Mouse (Mus musculus) embryonic facial prominence, embryonic 14.5 days (tissue): ENCODE results near the gene Gltp. TPM values are rescaled to one million over a fixed set of nuclear protein-coding genes. Genes with fewer than 3 reads are reported as not detected.
A peak's percentile ranks its signal among the peaks of the same experiment; 100 is the strongest.

Source experiments
- ATAC-seq: fragments of 200-750 bp; cut with Nextera tagmentation; 2 replicates; pipeline ENCODE4 v1.8.0; 2017; ENCODE audit warnings: low read depth, moderate number of reproducible peaks, moderate TSS enrichment
- DNase-seq: peaks from one replicate; pipeline ENCODE4 v3.0.0-alpha.2; 2015; ENCODE audit warnings: low spot score
- H3K27ac ChIP-seq: fragments of 300-500 bp; sonication (generic); replicated peaks from 2 replicates; pipeline ENCODE4 v1.5.1; 2014; ENCODE audit warnings: low read depth, mild to moderate bottlenecking, low read length, moderate library complexity
- H3K27me3 ChIP-seq: fragments of 300-500 bp; sonication (generic); replicated peaks from 2 replicates; pipeline ENCODE4 v1.6.1; 2014; ENCODE audit warnings: low read length; ENCODE audit not compliant: control insufficient read depth, insufficient read depth
- H3K36me3 ChIP-seq: fragments of 300-500 bp; sonication (generic); 2 replicates; pipeline ENCODE4 v1.6.1; 2014; ENCODE audit warnings: low read length, mixed read lengths; ENCODE audit not compliant: control insufficient read depth, insufficient read depth
- H3K4me1 ChIP-seq: fragments of 300-500 bp; sonication (generic); 2 replicates; pipeline ENCODE4 v1.6.1; 2014; ENCODE audit warnings: antibody characterized with exemption, low read length; ENCODE audit not compliant: control insufficient read depth, insufficient read depth
- H3K4me2 ChIP-seq: fragments of 300-500 bp; sonication (generic); 2 replicates; pipeline ENCODE4 v1.6.1; 2014; ENCODE audit warnings: low read depth, mild to moderate bottlenecking, low read length, moderate library complexity, mixed read lengths
- H3K4me3 ChIP-seq: fragments of 300-500 bp; sonication (generic); 2 replicates; pipeline ENCODE4 v1.5.1; 2014; ENCODE audit warnings: low read depth, mild to moderate bottlenecking, low read length
- H3K9ac ChIP-seq: fragments of 300-500 bp; sonication (generic); 2 replicates; pipeline ENCODE4 v1.6.1; 2014; ENCODE audit warnings: low read depth, mild to moderate bottlenecking, low read length, moderate library complexity, mixed read lengths
- H3K9me3 ChIP-seq: fragments of 300-500 bp; sonication (generic); 2 replicates; pipeline ENCODE4 v1.6.1; 2016; ENCODE audit warnings: low read length; ENCODE audit not compliant: control insufficient read depth
- whole genome bisulfite sequencing: fragments of 180-500 bp; shearing (Covaris S2); extraction: QIAGEN DNeasy Blood & Tissue Kit; methylation state at CpG from one replicate; pipeline ENCODE4 v1.1.7; 2014; 5-methylcytosine and 5-hydroxymethylcytosine counted together
- polyA plus RNA-seq: library from polyadenylated mRNA; unstranded; fragments of >200 nt; fragmentation: Nextera tagmentation; extraction: Ambion mirVana; gene quantifications from 2 replicates; pipeline ENCODE4 v1.2.1, GENCODE M21; 2014

Gene Gltp
- polyA plus RNA-seq, 1 experiment from 2014 or later, result 123 TPM

- 88% methylated on average over 5 of the region's 5 CpGs for WGBS
- H3K27ac ChIP-seq, result no peak overlapping the region
- ATAC-seq, result no peak
These were observed 44.9 kb downstream of the Gltp start for GRCm38 (mm10) chr5:114645916-114646315.

GRCm38 (mm10) chr5:114644918-114645317, 45.9 kb downstream of the Gltp start:
- Histone ChIP-seq H3K27ac (no peak overlapping the region), H3K4me1 (peaks cover 27% of the 10 kb centered on the region), H3K36me3 (no peaks in the 10 kb centered on the region), H3K9ac (no peak overlapping the region), H3K27me3 (no peaks in the 10 kb centered on the region), H3K4me2 (no peak overlapping the region), H3K4me3 (no peak overlapping the region), H3K9me3 (no peaks in the 10 kb centered on the region)
- DNase-seq (peak; percentile 61), ATAC-seq (peak; percentile 42; the same call in 1 of the 2 replicates)
- 32% methylated on average over 5 of the region's 6 CpGs for WGBS

More at GRCm38 (mm10) chr5:114645916-114646315, 44.9 kb downstream of the Gltp start:
- no peaks in the 10 kb centered on the region for H3K27me3 ChIP-seq
- no peak overlapping the region for H3K4me2 ChIP-seq
- H3K9ac ChIP-seq, result no peak overlapping the region
- H3K4me1 ChIP-seq, result peaks cover 36% of the 10 kb centered on the region
- no peaks in the 10 kb centered on the region for H3K9me3 ChIP-seq
- no peaks in the 10 kb centered on the region for H3K36me3 ChIP-seq
- no peak for DNase-seq
- H3K4me3 ChIP-seq, result no peak overlapping the region

- Histone ChIP-seq H3K4me2 (no peak overlapping the region), H3K36me3 (no peaks in the 10 kb centered on the region), H3K9ac (no peak overlapping the region), H3K27ac (no peak overlapping the region), H3K4me3 (no peak overlapping the region), H3K4me1 (peaks cover 4% of the 10 kb centered on the region), H3K9me3 (no peaks in the 10 kb centered on the region), H3K27me3 (no peaks in the 10 kb centered on the region)
- WGBS, result 82% methylated on average over 10 of the region's 10 CpGs
- DNase-seq (no peak), ATAC-seq (no peak)
These were observed 50.0 kb downstream of the Gltp start for GRCm38 (mm10) chr5:114640809-114641208.

GRCm38 (mm10) chr5:114639645-114639957, 51.2 kb downstream of the Gltp start:
- WGBS, result 10% methylated on average over 7 of the region's 7 CpGs
- H3K27me3 ChIP-seq, result no peaks in the 10 kb centered on the region
- DNase-seq (no peak), ATAC-seq (peak; percentile 66)
- H3K9ac ChIP-seq, result no peak overlapping the region
- H3K4me2 ChIP-seq, result peak overlapping the region; percentile 39
- no peaks in the 10 kb centered on the region for H3K9me3 ChIP-seq
- H3K4me1 ChIP-seq, result peaks cover 4% of the 10 kb centered on the region; the same call in 1 of the 2 replicates
- H3K27ac ChIP-seq, result no peak overlapping the region
- H3K36me3 ChIP-seq, result no peaks in the 10 kb centered on the region
- H3K4me3 ChIP-seq, result no peak overlapping the region; the same call in 1 of the 2 replicates

GRCm38 (mm10) chr5:114638769-114639644, 51.8 kb downstream of the Gltp start:
- no peaks in the 10 kb centered on the region for H3K27me3 ChIP-seq
- whole genome bisulfite sequencing, result 14% methylated on average over 22 of the region's 22 CpGs
- H3K4me1 ChIP-seq, result peaks cover 4% of the 10 kb centered on the region; the same call in 1 of the 2 replicates
- H3K9ac ChIP-seq, result peak overlapping the region; percentile 5; the same call in 1 of the 2 replicates
- ATAC-seq, result peak; percentile 90
- peak overlapping the region; percentile 39 for H3K4me2 ChIP-seq
- peak; percentile 90 for DNase-seq
- H3K9me3 ChIP-seq, result no peaks in the 10 kb centered on the region
- no peak overlapping the region; the same call in 1 of the 2 replicates for H3K4me3 ChIP-seq
- H3K27ac ChIP-seq, result no peak overlapping the region
- no peaks in the 10 kb centered on the region for H3K36me3 ChIP-seq

GRCm38 (mm10) chr5:114636091-114636490, 54.7 kb downstream of the Gltp start:
- no peak overlapping the region for H3K27ac ChIP-seq
- DNase-seq (no peak), ATAC-seq (no peak)
- H3K9ac ChIP-seq, result no peak overlapping the region
- no peaks in the 10 kb centered on the region for H3K27me3 ChIP-seq
- WGBS, result 83% methylated on average over 25 of the region's 25 CpGs
- no peak overlapping the region for H3K4me3 ChIP-seq
- H3K4me1 ChIP-seq, result peaks cover 4% of the 10 kb centered on the region; the same call in 1 of the 2 replicates
- no peaks in the 10 kb centered on the region for H3K9me3 ChIP-seq
- H3K4me2 ChIP-seq, result no peak overlapping the region
- no peaks in the 10 kb centered on the region for H3K36me3 ChIP-seq

DNA sequence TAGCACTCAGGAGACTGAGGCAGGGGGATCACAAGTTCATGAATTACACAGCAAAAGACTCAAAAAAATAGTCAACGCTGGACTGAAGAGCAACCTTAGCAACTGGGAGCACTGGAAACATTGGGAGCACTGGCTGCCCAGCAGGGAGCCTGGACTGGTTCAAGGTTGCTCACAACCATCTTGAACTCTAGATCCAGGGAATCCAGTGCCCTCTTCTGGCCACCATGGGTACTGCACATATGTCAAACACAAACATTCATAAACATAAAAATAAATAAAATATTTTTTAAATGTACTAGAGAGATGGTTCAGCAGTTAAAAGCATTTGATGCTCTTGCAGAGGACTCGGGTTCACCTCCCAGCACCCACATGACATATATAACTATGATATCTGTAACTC, 59.4 kb downstream of the Gltp start:
- H3K27ac ChIP-seq, result no peak overlapping the region
- H3K36me3 ChIP-seq, result 0 out of 2 replicates have a peak, but pooled peaks cover 5% of the 10 kb centered on the region
- H3K9me3 ChIP-seq, result no peaks in the 10 kb centered on the region; the same call in 1 of the 2 replicates
- H3K4me3 ChIP-seq, result no peak overlapping the region
- no peaks in the 10 kb centered on the region for H3K4me1 ChIP-seq
- 46% methylated on average over 2 of the region's 2 CpGs for WGBS
- H3K27me3 ChIP-seq, result no peaks in the 10 kb centered on the region
- no peak overlapping the region for H3K9ac ChIP-seq
- no peak for ATAC-seq
- no peak for DNase-seq
- no peak overlapping the region for H3K4me2 ChIP-seq

- H3K9me3 ChIP-seq, result no peaks in the 10 kb centered on the region; the same call in 1 of the 2 replicates
- H3K27ac ChIP-seq, result no peak overlapping the region
- no peaks in the 10 kb centered on the region for H3K4me1 ChIP-seq
- 0 out of 2 replicates have a peak, but pooled peaks cover 5% of the 10 kb centered on the region for H3K36me3 ChIP-seq
- no peak for ATAC-seq
- no peak overlapping the region for H3K4me3 ChIP-seq
- DNase-seq, result peak; percentile 31
- WGBS, result 20% methylated on average over 3 of the region's 3 CpGs
- H3K4me2 ChIP-seq, result no peak overlapping the region
- H3K27me3 ChIP-seq, result no peaks in the 10 kb centered on the region
- no peak overlapping the region for H3K9ac ChIP-seq
These were observed 65.2 kb downstream of the Gltp start for GRCm38 (mm10) chr5:114625590-114625989.
